Mouse (Mus musculus) heart, adult 2 months (tissue): ENCODE measurements at regions not wholly inside any gene's neighbourhood (a gene's known extent, or its start where the extent isn't known, plus 50 kb on each side); places are given as distances from the start of the nearest gene placed in this dataset.

Experiments used
- CTCF ChIP-seq: fragments of 200-600 bp; IDR thresholded peaks from 2 replicates; pipeline ENCODE4 v1.8.1; 2022; ENCODE audit warnings: antibody characterized with exemption, mild to moderate bottlenecking, moderate library complexity
- EP300 ChIP-seq: fragments of 200-500 bp; IDR thresholded peaks from 2 replicates; pipeline ENCODE4 v1.6.1; 2011; ENCODE audit warnings: low read depth, low read length, control low read depth; ENCODE audit not compliant: insufficient read depth
- POLR2A ChIP-seq: fragments of 200-500 bp; IDR thresholded peaks from 2 replicates; pipeline ENCODE4 v1.6.1; 2011; ENCODE audit warnings: mild to moderate bottlenecking, low read depth, low read length, control low read depth; ENCODE audit not compliant: insufficient read depth

- TF ChIP-seq POLR2A, result no peak
- TF ChIP-seq CTCF, result no peak
- no peak for TF ChIP-seq EP300
Observed at GRCm38 (mm10) chr9:111932455-111932854, 242.3 kb upstream of the Stac start.
